Mouse (Mus musculus) gastrocnemius, postnatal 4 days (tissue): ENCODE data around the gene Pkp4. TPM values are rescaled to one million over a fixed set of nuclear protein-coding genes. Genes with fewer than 3 reads are reported as not detected.

Experiments used
- DNase-seq, 2 experiments: peaks; one replicate each; pipeline ENCODE4 v3.0.0; 2021 to 2022; ENCODE audit warnings: low spot score in 2 of 2, mixed read lengths in 2 of 2
- long read RNA-seq, 2 experiments: library from polyadenylated mRNA; stranded (forward); transcript quantifications; one replicate each; pipeline ENCODE4 v2.0.0; 2021
- total RNA-seq, 2 experiments: library from RNA; stranded (reverse); gene quantifications; 2 replicates each; pipeline ENCODE4 v1.2.3; 2021

The Pkp4 gene
- 10 to 100 TPM; 41.1 to 41.3 TPM for total RNA-seq
- long read RNA-seq, experiment 1, partial matches to known transcripts = 7 of 15 reads
- long read RNA-seq, experiment 1, other reads (novel, unspliced or antisense) = 8 of 15 reads
- long read RNA-seq, experiment 2, full-length matches to known transcripts = 1 of 20 reads
- long read RNA-seq, experiment 2, partial matches to known transcripts = 16 of 20 reads
- long read RNA-seq, experiment 2, other reads (novel, unspliced or antisense) = 3 of 20 reads

GRCm38 (mm10) chr2:59160605-59160963 is at the start of gene Pkp4, which contains the start of gene Ccdc148:
Pkp4 (plus strand) TSS chr2:59160850.
Ccdc148 (minus strand) TSS chr2:59160683.
- peak; percentile 82 to 91 for DNase-seq

- DNase-seq = no peak
Measured at GRCm38 (mm10) chr2:59129023-59129422, 31.6 kb upstream of the Pkp4 start.

GRCm38 (mm10) chr2:59129821-59130220 is 30.8 kb upstream of the Pkp4 start:
- DNase-seq = no peak

- DNase-seq = no peak
Measured at GRCm38 (mm10) chr2:59131044-59131443, 29.6 kb upstream of the Pkp4 start.

GRCm38 (mm10) chr2:59155428-59155827 is 5.2 kb upstream of the Pkp4 start:
- no peak for DNase-seq

GRCm38 (mm10) chr2:59158117-59158516 is 2.5 kb upstream of the Pkp4 start:
- peak in 1 of 2 experiments; percentile 2 for DNase-seq

- no peak for DNase-seq
Measured at GRCm38 (mm10) chr2:59159961-59160604, 567 bp upstream of the Pkp4 start.

GRCm38 (mm10) chr2:59161021-59161440 is 381 bp downstream of the Pkp4 start:
- DNase-seq = peak in 1 of 2 experiments; percentile 49

- DNase-seq = peak; percentile 47 to 59
Measured at GRCm38 (mm10) chr2:59161441-59162284, 1.0 kb downstream of the Pkp4 start.

GRCm38 (mm10) chr2:59162285-59162600 is 1.6 kb downstream of the Pkp4 start:
- DNase-seq = no peak

- DNase-seq = no peak
Measured at GRCm38 (mm10) chr2:59166976-59167375, 6.3 kb downstream of the Pkp4 start.

- DNase-seq = no peak
Measured at GRCm38 (mm10) chr2:59167830-59168229, 7.2 kb downstream of the Pkp4 start.

GRCm38 (mm10) chr2:59169572-59170207 is 9.0 kb downstream of the Pkp4 start:
- DNase-seq = no peak

GRCm38 (mm10) chr2:59170208-59170589 is 9.5 kb downstream of the Pkp4 start:
- DNase-seq = no peak

GRCm38 (mm10) chr2:59170593-59170992 is 9.9 kb downstream of the Pkp4 start:
- DNase-seq = no peak

- no peak for DNase-seq
Measured at GRCm38 (mm10) chr2:59171533-59171932, 10.9 kb downstream of the Pkp4 start.

GRCm38 (mm10) chr2:59175926-59176325 is 15.3 kb downstream of the Pkp4 start:
- DNase-seq = no peak

- DNase-seq = no peak
Measured at GRCm38 (mm10) chr2:59178191-59178590, 17.5 kb downstream of the Pkp4 start.

GRCm38 (mm10) chr2:59178960-59179359 is 18.3 kb downstream of the Pkp4 start:
- no peak for DNase-seq

- no peak for DNase-seq
Measured at GRCm38 (mm10) chr2:59179487-59179886, 18.8 kb downstream of the Pkp4 start.

- DNase-seq = no peak
Measured at GRCm38 (mm10) chr2:59181321-59182113, 20.9 kb downstream of the Pkp4 start.
